Mouse (Mus musculus): ENCODE measurements around the gene Rgs13. TPM values are rescaled to one million over a fixed set of nuclear protein-coding genes. Genes with fewer than 3 reads are reported as not detected.

Rgs13 gene
- polyA plus RNA-seq, 1 experiment: not detected

GRCm38 (mm10) chr1:144186655-144187396 is 9.7 kb upstream of the Rgs13 start:
- no peaks in the 10 kb centered on the region for H3K9me3 ChIP-seq (ENCODE audit: control insufficient read depth, low read length)
- H3K4me3 ChIP-seq (replicated peaks): no peak overlapping the region
- H3K27me3 ChIP-seq (ENCODE audit: control insufficient read depth): no peaks in the 10 kb centered on the region
- no peaks in the 10 kb centered on the region for H3K36me3 ChIP-seq (ENCODE audit: control insufficient read depth)
- TF ChIP-seq GATA1 (IDR thresholded peaks at IDR 0.05; ENCODE audit: low read length) (no peak), TAL1 (IDR thresholded peaks at IDR 0.05; ENCODE audit: low read length) (no peak)
- no peaks in the 10 kb centered on the region for H3K4me1 ChIP-seq (ENCODE audit: control insufficient read depth)

- Histone ChIP-seq H3K27me3 (ENCODE audit: control insufficient read depth) (no peaks in the 10 kb centered on the region), H3K4me1 (ENCODE audit: control insufficient read depth) (no peaks in the 10 kb centered on the region), H3K4me3 (replicated peaks) (no peak overlapping the region), H3K36me3 (ENCODE audit: control insufficient read depth) (no peaks in the 10 kb centered on the region), H3K9me3 (ENCODE audit: control insufficient read depth, low read length) (no peaks in the 10 kb centered on the region)
- TF ChIP-seq GATA1 (IDR thresholded peaks at IDR 0.05; ENCODE audit: low read length) (no peak), TAL1 (IDR thresholded peaks at IDR 0.05; ENCODE audit: low read length) (no peak)
These were observed 8.0 kb upstream of the Rgs13 start for GRCm38 (mm10) chr1:144184955-144185715.

- TF ChIP-seq TAL1 (IDR thresholded peaks at IDR 0.05; ENCODE audit: low read length): no peak
- no peak for TF ChIP-seq GATA1 (IDR thresholded peaks at IDR 0.05; ENCODE audit: low read length)
- H3K4me3 ChIP-seq (replicated peaks): no peak overlapping the region
- H3K36me3 ChIP-seq (ENCODE audit: control insufficient read depth): no peaks in the 10 kb centered on the region
These were observed 6.5 kb upstream of the Rgs13 start for GRCm38 (mm10) chr1:144183622-144184021.

GRCm38 (mm10) chr1:144179559-144179958 is 2.4 kb upstream of the Rgs13 start:
- Histone ChIP-seq H3K27me3 (ENCODE audit: control insufficient read depth) (no peaks in the 10 kb centered on the region), H3K4me3 (replicated peaks) (no peak overlapping the region), H3K9me3 (ENCODE audit: control insufficient read depth, low read length) (no peaks in the 10 kb centered on the region), H3K36me3 (ENCODE audit: control insufficient read depth) (no peaks in the 10 kb centered on the region), H3K4me1 (ENCODE audit: control insufficient read depth) (no peaks in the 10 kb centered on the region)
- TF ChIP-seq GATA1 (IDR thresholded peaks at IDR 0.05; ENCODE audit: low read length) (no peak), TAL1 (IDR thresholded peaks at IDR 0.05; ENCODE audit: low read length) (no peak)

More at GRCm38 (mm10) chr1:144183622-144184021, 6.5 kb upstream of the Rgs13 start:
- Histone ChIP-seq H3K4me1 (ENCODE audit: control insufficient read depth) (no peaks in the 10 kb centered on the region), H3K27me3 (ENCODE audit: control insufficient read depth) (no peaks in the 10 kb centered on the region), H3K9me3 (ENCODE audit: control insufficient read depth, low read length) (no peaks in the 10 kb centered on the region)

GRCm38 (mm10) chr1:144178281-144178957 is 1.2 kb upstream of the Rgs13 start:
- Histone ChIP-seq H3K27me3 (ENCODE audit: control insufficient read depth) (no peaks in the 10 kb centered on the region), H3K36me3 (ENCODE audit: control insufficient read depth) (no peaks in the 10 kb centered on the region), H3K4me1 (ENCODE audit: control insufficient read depth) (no peaks in the 10 kb centered on the region), H3K4me3 (replicated peaks) (no peak overlapping the region), H3K9me3 (ENCODE audit: control insufficient read depth, low read length) (no peaks in the 10 kb centered on the region)
- TF ChIP-seq GATA1 (IDR thresholded peaks at IDR 0.05; ENCODE audit: low read length) (no peak), TAL1 (IDR thresholded peaks at IDR 0.05; ENCODE audit: low read length) (no peak)

GRCm38 (mm10) chr1:144177620-144178019 is 448 bp upstream of the Rgs13 start:
- Histone ChIP-seq H3K4me1 (ENCODE audit: control insufficient read depth) (no peaks in the 10 kb centered on the region), H3K36me3 (ENCODE audit: control insufficient read depth) (no peaks in the 10 kb centered on the region), H3K4me3 (replicated peaks) (no peak overlapping the region), H3K9me3 (ENCODE audit: control insufficient read depth, low read length) (no peaks in the 10 kb centered on the region), H3K27me3 (ENCODE audit: control insufficient read depth) (no peaks in the 10 kb centered on the region)
- TF ChIP-seq GATA1 (IDR thresholded peaks at IDR 0.05; ENCODE audit: low read length) (no peak), TAL1 (IDR thresholded peaks at IDR 0.05; ENCODE audit: low read length) (no peak)

- H3K27me3 ChIP-seq (ENCODE audit: control insufficient read depth): no peaks in the 10 kb centered on the region
- TF ChIP-seq TAL1 (IDR thresholded peaks at IDR 0.05; ENCODE audit: low read length): no peak
- no peak for TF ChIP-seq GATA1 (IDR thresholded peaks at IDR 0.05; ENCODE audit: low read length)
- no peaks in the 10 kb centered on the region for H3K9me3 ChIP-seq (ENCODE audit: control insufficient read depth, low read length)
- H3K4me1 ChIP-seq (ENCODE audit: control insufficient read depth): no peaks in the 10 kb centered on the region
- no peak overlapping the region for H3K4me3 ChIP-seq (replicated peaks)
- no peaks in the 10 kb centered on the region for H3K36me3 ChIP-seq (ENCODE audit: control insufficient read depth)
These were observed 2.4 kb downstream of the Rgs13 start for GRCm38 (mm10) chr1:144174760-144175159.

- TF ChIP-seq GATA1 (IDR thresholded peaks at IDR 0.05; ENCODE audit: low read length): no peak
- no peak for TF ChIP-seq TAL1 (IDR thresholded peaks at IDR 0.05; ENCODE audit: low read length)
These were observed 3.6 kb downstream of the Rgs13 start for GRCm38 (mm10) chr1:144173568-144174036.

GRCm38 (mm10) chr1:144168921-144169320 is 8.3 kb downstream of the Rgs13 start:
- H3K36me3 ChIP-seq (ENCODE audit: control insufficient read depth): no peaks in the 10 kb centered on the region
- H3K4me1 ChIP-seq (ENCODE audit: control insufficient read depth): no peaks in the 10 kb centered on the region
- H3K9me3 ChIP-seq (ENCODE audit: control insufficient read depth, low read length): no peaks in the 10 kb centered on the region
- TF ChIP-seq TAL1 (IDR thresholded peaks at IDR 0.05; ENCODE audit: low read length) (no peak), GATA1 (IDR thresholded peaks at IDR 0.05; ENCODE audit: low read length) (no peak)
- H3K27me3 ChIP-seq (ENCODE audit: control insufficient read depth): no peaks in the 10 kb centered on the region
- H3K4me3 ChIP-seq (replicated peaks): no peak overlapping the region

More at GRCm38 (mm10) chr1:144173568-144174036, 3.6 kb downstream of the Rgs13 start:
- H3K9me3 ChIP-seq (ENCODE audit: control insufficient read depth, low read length): no peaks in the 10 kb centered on the region
- no peaks in the 10 kb centered on the region for H3K27me3 ChIP-seq (ENCODE audit: control insufficient read depth)
- no peaks in the 10 kb centered on the region for H3K4me1 ChIP-seq (ENCODE audit: control insufficient read depth)
- H3K4me3 ChIP-seq (replicated peaks): no peak overlapping the region
- H3K36me3 ChIP-seq (ENCODE audit: control insufficient read depth): no peaks in the 10 kb centered on the region

Data from erythroblast, embryonic 14.5 days (primary cell).